Mouse (Mus musculus) limb, embryonic 15.5 days (tissue): ENCODE results near the gene Camsap2. TPM values are rescaled to one million over a fixed set of nuclear protein-coding genes. Genes with fewer than 3 reads are reported as not detected.

Experiments used
- ATAC-seq: fragments of 200-750 bp; cut with Nextera tagmentation; 2 replicates; pipeline ENCODE4 v1.8.0; 2017; ENCODE audit warnings: low read depth, moderate TSS enrichment; ENCODE audit not compliant: insufficient number of reproducible peaks, low FRiP score, low TSS enrichment
- H3K27ac ChIP-seq: fragments of 300-500 bp; sonication (generic); 2 replicates; pipeline ENCODE4 v1.5.1; 2015; ENCODE audit warnings: moderate library complexity, mild to moderate bottlenecking, inconsistent platforms
- H3K27me3 ChIP-seq: fragments of 300-500 bp; sonication (generic); 2 replicates; pipeline ENCODE4 v1.6.1; 2015; ENCODE audit warnings: inconsistent platforms
- H3K36me3 ChIP-seq: fragments of 300-500 bp; sonication (generic); 2 replicates; pipeline ENCODE4 v1.6.1; 2015; ENCODE audit warnings: inconsistent platforms
- H3K4me1 ChIP-seq: fragments of 300-500 bp; sonication (generic); 2 replicates; pipeline ENCODE4 v1.6.1; 2015; ENCODE audit warnings: inconsistent platforms
- H3K4me2 ChIP-seq: fragments of 300-500 bp; sonication (generic); 2 replicates; pipeline ENCODE4 v1.6.1; 2015; ENCODE audit warnings: mild to moderate bottlenecking, inconsistent platforms
- H3K4me3 ChIP-seq: fragments of 300-500 bp; sonication (generic); 2 replicates; pipeline ENCODE4 v1.5.1; 2015; ENCODE audit warnings: mild to moderate bottlenecking, inconsistent platforms
- H3K9ac ChIP-seq: fragments of 300-500 bp; sonication (generic); 2 replicates; pipeline ENCODE4 v1.6.1; 2015; ENCODE audit warnings: inconsistent platforms
- H3K9me3 ChIP-seq: fragments of 300-500 bp; sonication (generic); 2 replicates; pipeline ENCODE4 v1.6.1; 2016; ENCODE audit warnings: inconsistent platforms
- WGBS: fragments of 180-500 bp; shearing (Covaris S2); methylation state at CpG from one replicate; pipeline ENCODE4 v1.1.7; 2015; 5-methylcytosine and 5-hydroxymethylcytosine counted together
- polyA plus RNA-seq: library from polyadenylated mRNA; unstranded; fragments of >200 nt; fragmentation: Nextera tagmentation; extraction: Ambion mirVana; gene quantifications from 2 replicates; pipeline ENCODE4 v1.2.1, GENCODE M21; 2015

Camsap2 gene
- polyA plus RNA-seq, 1 experiment from 2014 or later = 11.0 TPM

- H3K9ac ChIP-seq = no peak overlapping the region
- no peak for ATAC-seq
- no peaks in the 10 kb centered on the region for H3K9me3 ChIP-seq
- H3K27ac ChIP-seq = no peak overlapping the region
- H3K36me3 ChIP-seq = no peaks in the 10 kb centered on the region
- no peak overlapping the region for H3K4me3 ChIP-seq
- 78% methylated on average over 10 of the region's 10 CpGs for WGBS
- H3K4me1 ChIP-seq = peaks cover 3% of the 10 kb centered on the region
- H3K4me2 ChIP-seq = no peak overlapping the region
- peaks cover 37% of the 10 kb centered on the region for H3K27me3 ChIP-seq
Measured at GRCm38 (mm10) chr1:136254503-136255065, 91.3 kb downstream of the Camsap2 start.

- Histone ChIP-seq H3K27ac (no peak overlapping the region), H3K4me1 (no peaks in the 10 kb centered on the region), H3K9ac (no peak overlapping the region), H3K4me3 (no peak overlapping the region), H3K36me3 (no peaks in the 10 kb centered on the region), H3K9me3 (no peaks in the 10 kb centered on the region), H3K4me2 (no peak overlapping the region), H3K27me3 (peaks cover 26% of the 10 kb centered on the region)
- WGBS = 14% methylated on average over 2 of the region's 2 CpGs
- ATAC-seq = no peak
Measured at GRCm38 (mm10) chr1:136253472-136253871, 92.4 kb downstream of the Camsap2 start.

- Histone ChIP-seq H3K9me3 (no peaks in the 10 kb centered on the region), H3K36me3 (no peaks in the 10 kb centered on the region), H3K27me3 (no peaks in the 10 kb centered on the region), H3K4me2 (no peak overlapping the region), H3K27ac (no peak overlapping the region), H3K9ac (no peak overlapping the region), H3K4me3 (no peak overlapping the region), H3K4me1 (no peaks in the 10 kb centered on the region)
- WGBS = 44% methylated on average over 5 of the region's 5 CpGs
- ATAC-seq = no peak
Measured at GRCm38 (mm10) chr1:136249662-136250061, 96.2 kb downstream of the Camsap2 start.

- Histone ChIP-seq H3K36me3 (no peaks in the 10 kb centered on the region), H3K9me3 (no peaks in the 10 kb centered on the region), H3K27ac (no peak overlapping the region), H3K27me3 (no peaks in the 10 kb centered on the region), H3K4me1 (no peaks in the 10 kb centered on the region), H3K4me3 (no peak overlapping the region), H3K4me2 (no peak overlapping the region), H3K9ac (no peak overlapping the region)
- 80% methylated on average over 5 of the region's 5 CpGs for WGBS
- ATAC-seq = no peak
Measured at GRCm38 (mm10) chr1:136247393-136247792, 98.5 kb downstream of the Camsap2 start.

GRCm38 (mm10) chr1:136244469-136244868, 101.4 kb downstream of the Camsap2 start:
- WGBS = 91% methylated on average over 5 of the region's 5 CpGs
- no peak for ATAC-seq
- no peak overlapping the region for H3K4me2 ChIP-seq

GRCm38 (mm10) chr1:136241801-136242200, 104.1 kb downstream of the Camsap2 start:
- Histone ChIP-seq H3K4me3 (no peak overlapping the region), H3K36me3 (no peaks in the 10 kb centered on the region), H3K4me2 (no peak overlapping the region), H3K9me3 (no peaks in the 10 kb centered on the region), H3K9ac (no peak overlapping the region), H3K27me3 (no peaks in the 10 kb centered on the region), H3K4me1 (no peaks in the 10 kb centered on the region), H3K27ac (no peak overlapping the region)
- ATAC-seq = no peak
- 82% methylated on average over 7 of the region's 7 CpGs for WGBS

More at GRCm38 (mm10) chr1:136244469-136244868, 101.4 kb downstream of the Camsap2 start:
- Histone ChIP-seq H3K9me3 (no peaks in the 10 kb centered on the region), H3K4me1 (no peaks in the 10 kb centered on the region), H3K9ac (no peak overlapping the region), H3K4me3 (no peak overlapping the region), H3K27ac (no peak overlapping the region), H3K27me3 (no peaks in the 10 kb centered on the region), H3K36me3 (no peaks in the 10 kb centered on the region)

GRCm38 (mm10) chr1:136238495-136238894, 107.4 kb downstream of the Camsap2 start:
- no peak overlapping the region for H3K9ac ChIP-seq
- WGBS = 86% methylated on average over 4 of the region's 4 CpGs
- no peak overlapping the region for H3K4me3 ChIP-seq
- peaks cover 6% of the 10 kb centered on the region for H3K4me1 ChIP-seq
- no peaks in the 10 kb centered on the region for H3K36me3 ChIP-seq
- no peak overlapping the region for H3K27ac ChIP-seq
- no peak overlapping the region for H3K4me2 ChIP-seq
- no peak for ATAC-seq
- no peaks in the 10 kb centered on the region for H3K27me3 ChIP-seq
- no peaks in the 10 kb centered on the region for H3K9me3 ChIP-seq

- WGBS = 4% methylated on average over 9 of the region's 9 CpGs
- H3K27ac ChIP-seq = no peak overlapping the region
- H3K9ac ChIP-seq = peak overlapping the region; percentile 48
- no peak for ATAC-seq
- H3K4me1 ChIP-seq = peaks cover 43% of the 10 kb centered on the region
- no peaks in the 10 kb centered on the region for H3K27me3 ChIP-seq
- no peaks in the 10 kb centered on the region for H3K9me3 ChIP-seq
- no peaks in the 10 kb centered on the region for H3K36me3 ChIP-seq
- H3K4me2 ChIP-seq = peak overlapping the region; percentile 94
- H3K4me3 ChIP-seq = peak overlapping the region; percentile 59
Measured at GRCm38 (mm10) chr1:136234595-136235092, 111.3 kb downstream of the Camsap2 start.

- Histone ChIP-seq H3K4me1 (peaks cover 49% of the 10 kb centered on the region), H3K4me3 (peak within 1 kb of the TSS; percentile 59), H3K27ac (peak within 1 kb of the TSS; percentile 1; the same call in 1 of the 2 replicates), H3K4me2 (peak within 1 kb of the TSS; percentile 94), H3K27me3 (no peaks in the 10 kb centered on the region), H3K9me3 (no peaks in the 10 kb centered on the region), H3K36me3 (no peaks in the 10 kb centered on the region), H3K9ac (peak within 1 kb of the TSS; percentile 48)
- WGBS = under 1% methylated on average over 50 of the region's 51 CpGs
- peak; percentile 41; the same call in 1 of the 2 replicates for ATAC-seq
Measured at GRCm38 (mm10) chr1:136233892-136234594, 111.9 kb downstream of the Camsap2 start, which contains the start of gene Inava. Gene Inava, minus strand, starts transcription at chr1:136234264.

- peak overlapping the region; percentile 59 for H3K4me3 ChIP-seq
- H3K36me3 ChIP-seq = no peaks in the 10 kb centered on the region
- H3K27me3 ChIP-seq = no peaks in the 10 kb centered on the region
- ATAC-seq = no peak
- H3K27ac ChIP-seq = no peak overlapping the region
- H3K4me2 ChIP-seq = peak overlapping the region; percentile 94
- WGBS = 3% methylated on average over 23 of the region's 23 CpGs
- H3K9ac ChIP-seq = 0 out of 2 replicates have a peak overlapping the region, but pooled peaks have one; percentile 48
- peaks cover 57% of the 10 kb centered on the region for H3K4me1 ChIP-seq
- H3K9me3 ChIP-seq = no peaks in the 10 kb centered on the region
Measured at GRCm38 (mm10) chr1:136232986-136233790, 112.7 kb downstream of the Camsap2 start.

GRCm38 (mm10) chr1:136232285-136232926, 113.5 kb downstream of the Camsap2 start:
- Histone ChIP-seq H3K4me2 (peak overlapping the region; percentile 94), H3K9me3 (no peaks in the 10 kb centered on the region), H3K27me3 (no peaks in the 10 kb centered on the region), H3K4me1 (peaks cover 63% of the 10 kb centered on the region), H3K4me3 (peak overlapping the region; percentile 59), H3K36me3 (no peaks in the 10 kb centered on the region), H3K9ac (no peak overlapping the region), H3K27ac (no peak overlapping the region)
- 4% methylated on average over 9 of the region's 9 CpGs for WGBS
- no peak for ATAC-seq
